Mouse (Mus musculus) embryonic facial prominence, embryonic 13.5 days (tissue): Measurements from ENCODE around the gene Gabrd. TPM values are rescaled to one million over a fixed set of nuclear protein-coding genes. Genes with fewer than 3 reads are reported as not detected.
"Not testable (repeated sequence)": the region's sequence is repeated elsewhere in the genome, so short reads cannot be mapped to it uniquely, and the experiment has no call there.

ENCODE experiments used
- ATAC-seq: fragments of 200-750 bp; cut with Nextera tagmentation; 2 replicates; pipeline ENCODE4 v1.8.0; 2017; ENCODE audit warnings: low read depth; ENCODE audit not compliant: insufficient number of reproducible peaks, insufficient read depth, low FRiP score, low TSS enrichment
- H3K27ac ChIP-seq: fragments of 300-500 bp; sonication (generic); 2 replicates; pipeline ENCODE4 v1.5.1; 2015; ENCODE audit warnings: moderate library complexity, mild to moderate bottlenecking, inconsistent platforms
- H3K27me3 ChIP-seq: fragments of 300-500 bp; sonication (generic); 2 replicates; pipeline ENCODE4 v1.6.1; 2015; ENCODE audit warnings: mild to moderate bottlenecking, inconsistent platforms
- H3K36me3 ChIP-seq: fragments of 300-500 bp; sonication (generic); 2 replicates; pipeline ENCODE4 v1.6.1; 2015; ENCODE audit warnings: mild to moderate bottlenecking, inconsistent platforms
- H3K4me1 ChIP-seq: fragments of 300-500 bp; sonication (generic); 2 replicates; pipeline ENCODE4 v1.6.1; 2015; ENCODE audit warnings: inconsistent platforms
- H3K4me2 ChIP-seq: fragments of 300-500 bp; sonication (generic); 2 replicates; pipeline ENCODE4 v1.6.1; 2015; ENCODE audit warnings: moderate library complexity, mild to moderate bottlenecking, inconsistent platforms
- H3K4me3 ChIP-seq: fragments of 300-500 bp; sonication (generic); 2 replicates; pipeline ENCODE4 v1.5.1; 2015; ENCODE audit warnings: mild to moderate bottlenecking, inconsistent platforms
- H3K9ac ChIP-seq: fragments of 300-500 bp; sonication (generic); 2 replicates; pipeline ENCODE4 v1.6.1; 2015; ENCODE audit warnings: mild to moderate bottlenecking, inconsistent platforms
- H3K9me3 ChIP-seq: fragments of 300-500 bp; sonication (generic); 2 replicates; pipeline ENCODE4 v1.6.1; 2016; ENCODE audit warnings: inconsistent platforms
- WGBS: fragments of 180-500 bp; shearing (Covaris S2); methylation state at CpG from one replicate; pipeline ENCODE4 v1.1.7; 2015; ENCODE audit warnings: mixed read lengths; 5-methylcytosine and 5-hydroxymethylcytosine counted together
- polyA plus RNA-seq: library from polyadenylated mRNA; unstranded; fragments of >200 nt; fragmentation: Nextera tagmentation; extraction: Ambion mirVana; gene quantifications from 2 replicates; pipeline ENCODE4 v1.2.1, GENCODE M21; 2015

Gabrd gene
- not detected in 2 replicates for polyA plus RNA-seq

DNA sequence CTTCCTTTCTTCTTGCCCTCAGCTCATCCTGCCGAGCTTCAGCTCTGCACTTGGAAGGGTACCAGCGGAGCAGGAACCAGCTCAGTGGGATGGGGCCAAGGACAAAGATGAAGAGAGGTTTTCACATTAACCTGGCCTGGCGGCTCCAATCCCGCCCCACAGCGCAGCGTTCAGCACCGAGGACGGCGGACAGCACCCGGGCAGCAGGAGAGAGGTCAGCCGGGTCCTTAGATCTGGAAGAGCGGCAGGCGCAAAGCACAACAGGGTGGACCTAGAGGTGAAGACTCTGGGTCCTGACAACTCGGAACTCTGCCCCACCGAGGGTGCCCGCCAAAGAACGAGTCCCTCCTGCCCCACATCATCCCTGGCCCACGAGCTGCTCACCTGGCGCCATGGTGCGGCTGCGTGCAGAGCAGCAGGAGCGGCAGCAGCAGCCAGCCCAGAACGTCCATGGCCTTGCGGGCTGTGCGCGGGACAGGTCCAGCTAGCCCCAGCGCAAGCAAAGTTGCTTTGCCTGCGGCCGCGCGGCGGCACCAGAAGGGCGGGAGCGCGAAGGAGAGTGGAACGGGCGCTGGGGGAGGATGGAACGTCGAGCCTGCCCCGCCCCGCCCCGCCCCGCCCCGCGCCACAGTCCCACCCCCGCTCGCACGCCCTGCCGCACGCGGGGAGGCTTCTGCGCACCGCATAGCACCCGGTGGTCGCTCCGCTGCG lies at the start of gene Gabrd:
Gene Gabrd, minus strand, starts transcription at position 602 of the 711 bp plus-strand sequence.
- Histone ChIP-seq H3K9ac (no peak within 1 kb of the TSS), H3K4me2 (peak within 1 kb of the TSS; percentile 91), H3K4me3 (peak within 1 kb of the TSS; percentile 43), H3K36me3 (no peaks in the 10 kb centered on the region), H3K4me1 (peaks cover 10% of the 10 kb centered on the region; the same call in 1 of the 2 replicates), H3K27ac (no peak within 1 kb of the TSS), H3K27me3 (peaks cover 50% of the 10 kb centered on the region), H3K9me3 (no peaks in the 10 kb centered on the region)
- no peak for ATAC-seq
- WGBS: 1% methylated on average over 56 of the region's 57 CpGs

DNA sequence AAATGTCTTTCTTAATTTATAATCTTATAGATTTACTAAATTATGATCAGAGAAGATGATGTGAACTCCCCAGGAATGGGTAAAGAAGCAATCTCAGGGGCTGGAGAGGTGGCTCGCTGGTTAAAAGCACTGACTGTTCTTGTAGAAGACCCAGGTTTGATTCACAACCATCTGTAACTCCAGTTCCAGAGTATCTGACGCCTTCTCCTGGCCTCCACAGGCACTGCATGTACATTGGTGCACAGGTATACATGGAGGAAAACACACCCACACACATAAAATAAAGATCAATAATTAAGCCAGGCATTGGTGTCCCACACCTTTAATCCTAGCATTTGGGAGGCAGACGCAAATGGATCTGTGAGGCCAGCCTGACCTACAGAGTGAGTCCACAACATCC lies 44.9 kb upstream of the Gabrd start:
- no peak overlapping the region for H3K4me2 ChIP-seq
- H3K9ac ChIP-seq: no peak overlapping the region
- peaks cover 6% of the 10 kb centered on the region; the same call in 1 of the 2 replicates for H3K4me1 ChIP-seq
- WGBS: 71% methylated on average over 3 of the region's 3 CpGs
- no peaks in the 10 kb centered on the region for H3K9me3 ChIP-seq
- no peak overlapping the region for H3K27ac ChIP-seq
- no peaks in the 10 kb centered on the region for H3K36me3 ChIP-seq
- H3K4me3 ChIP-seq: no peak overlapping the region
- ATAC-seq: no peak
- 0 out of 2 replicates have a peak, but pooled peaks cover 4% of the 10 kb centered on the region for H3K27me3 ChIP-seq

DNA sequence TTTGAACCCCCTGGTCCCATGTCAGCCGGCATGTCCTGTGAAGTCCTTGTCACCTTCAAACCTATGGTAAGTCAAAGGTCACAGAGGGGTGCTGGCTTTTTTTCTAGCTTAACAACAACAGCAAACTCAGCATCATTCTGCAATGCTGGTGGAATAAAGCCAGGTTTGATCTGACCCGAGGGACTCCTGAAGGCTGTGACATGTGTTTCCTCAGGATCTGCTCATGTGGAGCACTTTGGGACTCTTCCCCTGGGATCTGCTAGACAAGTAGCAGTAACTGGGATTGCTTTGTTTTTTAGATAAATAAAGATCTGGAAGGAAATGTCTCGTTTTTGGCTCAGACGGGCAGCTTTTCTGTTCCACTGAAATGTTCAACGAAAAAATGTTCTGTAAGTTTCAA lies 36.1 kb upstream of the Gabrd start:
- no peaks in the 10 kb centered on the region for H3K36me3 ChIP-seq
- H3K27ac ChIP-seq: no peak overlapping the region
- no peaks in the 10 kb centered on the region for H3K27me3 ChIP-seq
- H3K9ac ChIP-seq: no peak overlapping the region
- no peak for ATAC-seq
- 85% methylated on average over 5 of the region's 5 CpGs for WGBS
- no peak overlapping the region for H3K4me3 ChIP-seq
- H3K4me2 ChIP-seq: no peak overlapping the region
- no peaks in the 10 kb centered on the region for H3K4me1 ChIP-seq
- H3K9me3 ChIP-seq: 0 out of 2 replicates have a peak, but pooled peaks cover 3% of the 10 kb centered on the region

DNA sequence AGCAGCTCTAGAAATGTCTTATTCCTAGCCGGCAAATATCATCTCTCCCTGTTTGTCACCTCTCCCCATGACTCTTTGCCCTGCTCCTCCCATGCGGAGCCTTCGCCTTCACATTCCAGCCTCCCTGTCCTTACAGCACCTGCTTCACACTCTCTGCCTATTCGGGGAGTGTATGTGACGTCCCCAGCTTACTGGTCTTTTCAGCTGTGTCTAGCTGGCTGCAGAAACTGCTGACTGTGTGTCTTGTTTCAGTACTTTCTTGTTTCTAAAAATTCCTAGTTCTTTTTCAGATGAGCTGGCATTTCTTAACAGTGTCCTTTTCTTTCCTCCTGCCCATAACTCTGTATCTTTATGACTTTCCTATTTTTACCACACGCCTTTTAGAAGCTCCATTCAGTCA lies 34.4 kb upstream of the Gabrd start:
- no peak for ATAC-seq
- Histone ChIP-seq H3K4me3 (no peak overlapping the region), H3K9me3 (0 out of 2 replicates have a peak, but pooled peaks cover 3% of the 10 kb centered on the region), H3K4me2 (no peak overlapping the region), H3K4me1 (no peaks in the 10 kb centered on the region), H3K9ac (no peak overlapping the region), H3K36me3 (no peaks in the 10 kb centered on the region), H3K27me3 (no peaks in the 10 kb centered on the region), H3K27ac (no peak overlapping the region)
- 88% methylated on average over 6 of the region's 6 CpGs for WGBS

DNA sequence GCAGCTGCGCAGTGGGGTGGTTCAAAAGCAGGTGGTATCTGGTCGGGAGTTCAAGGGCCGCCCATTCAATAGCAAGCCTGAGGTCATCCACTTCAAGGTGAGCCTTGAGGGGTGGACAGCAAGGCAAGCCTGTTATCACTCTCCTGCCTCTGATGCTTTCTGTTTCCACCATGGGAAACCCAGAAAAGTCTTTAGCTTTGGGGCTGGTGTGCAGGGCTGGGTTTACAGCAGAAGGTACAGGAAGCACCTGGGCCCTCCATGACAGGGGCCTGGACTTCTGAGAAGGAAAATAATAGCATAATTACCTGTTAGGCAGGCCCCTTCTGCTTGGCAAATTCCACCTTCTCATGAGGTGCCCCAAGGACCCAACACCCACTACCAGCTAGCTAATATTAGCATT lies 31.3 kb upstream of the Gabrd start:
- no peaks in the 10 kb centered on the region for H3K27me3 ChIP-seq
- H3K4me3 ChIP-seq: no peak overlapping the region
- ATAC-seq: no peak
- no peak overlapping the region for H3K9ac ChIP-seq
- 88% methylated on average over 3 of the region's 3 CpGs for whole genome bisulfite sequencing
- H3K36me3 ChIP-seq: no peaks in the 10 kb centered on the region
- H3K4me1 ChIP-seq: no peaks in the 10 kb centered on the region
- H3K4me2 ChIP-seq: no peak overlapping the region
- no peak overlapping the region for H3K27ac ChIP-seq
- 0 out of 2 replicates have a peak, but pooled peaks cover 3% of the 10 kb centered on the region for H3K9me3 ChIP-seq

DNA sequence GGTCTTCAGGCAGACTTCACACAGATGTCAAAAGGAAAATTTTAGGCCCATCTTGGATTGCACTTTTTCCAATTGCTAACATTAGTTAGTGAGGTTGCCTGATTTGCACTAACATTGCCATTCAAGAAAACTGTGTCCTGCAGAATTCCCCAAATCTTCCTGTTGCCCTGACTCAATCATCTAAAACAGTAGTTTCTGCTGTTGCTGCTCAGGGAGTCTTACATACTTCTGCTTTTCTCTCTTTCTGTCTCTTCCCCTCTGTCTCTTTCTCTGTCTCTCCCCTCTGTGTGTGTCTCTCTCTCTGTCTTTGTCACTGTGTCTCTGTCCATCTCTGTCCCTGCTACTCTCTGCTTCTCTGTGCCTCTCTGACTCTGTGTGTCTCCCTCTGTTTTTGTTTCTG lies 30.5 kb upstream of the Gabrd start:
- H3K27me3 ChIP-seq: no peaks in the 10 kb centered on the region
- no peak overlapping the region for H3K27ac ChIP-seq
- H3K4me1 ChIP-seq: no peaks in the 10 kb centered on the region
- H3K36me3 ChIP-seq: no peaks in the 10 kb centered on the region
- H3K9me3 ChIP-seq: 0 out of 2 replicates have a peak, but pooled peaks cover 3% of the 10 kb centered on the region
- no peak overlapping the region for H3K4me3 ChIP-seq
- no peak overlapping the region for H3K4me2 ChIP-seq
- H3K9ac ChIP-seq: no peak overlapping the region
- ATAC-seq: no peak

DNA sequence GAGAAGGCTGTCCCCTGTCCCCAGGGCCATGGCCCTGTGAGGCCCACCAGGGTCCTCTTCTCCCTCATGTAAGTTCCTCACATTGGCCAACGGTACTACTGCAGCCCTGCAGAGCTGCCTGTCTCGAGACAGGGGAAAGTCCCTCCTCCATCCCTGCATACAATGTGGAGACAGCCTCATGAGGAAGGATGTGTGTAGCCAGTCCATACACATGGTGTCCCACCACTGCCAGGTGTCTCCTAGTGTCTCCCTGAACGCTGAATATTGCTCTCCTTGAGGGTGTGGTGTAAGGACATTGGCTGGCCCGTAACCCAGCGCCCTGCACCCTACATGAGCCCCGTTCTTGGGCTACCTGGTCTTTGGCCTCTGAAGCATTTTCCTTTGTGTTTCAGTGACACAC lies 28.4 kb upstream of the Gabrd start:
- H3K4me2 ChIP-seq: no peak overlapping the region
- H3K4me1 ChIP-seq: no peaks in the 10 kb centered on the region
- no peak overlapping the region for H3K27ac ChIP-seq
- H3K27me3 ChIP-seq: no peaks in the 10 kb centered on the region
- no peak overlapping the region for H3K9ac ChIP-seq
- 79% methylated on average over 6 of the region's 6 CpGs for WGBS
- H3K9me3 ChIP-seq: 0 out of 2 replicates have a peak, but pooled peaks cover 3% of the 10 kb centered on the region
- no peak for ATAC-seq
- peaks cover under 1% of the 10 kb centered on the region; the same call in 1 of the 2 replicates for H3K36me3 ChIP-seq
- no peak overlapping the region for H3K4me3 ChIP-seq

DNA sequence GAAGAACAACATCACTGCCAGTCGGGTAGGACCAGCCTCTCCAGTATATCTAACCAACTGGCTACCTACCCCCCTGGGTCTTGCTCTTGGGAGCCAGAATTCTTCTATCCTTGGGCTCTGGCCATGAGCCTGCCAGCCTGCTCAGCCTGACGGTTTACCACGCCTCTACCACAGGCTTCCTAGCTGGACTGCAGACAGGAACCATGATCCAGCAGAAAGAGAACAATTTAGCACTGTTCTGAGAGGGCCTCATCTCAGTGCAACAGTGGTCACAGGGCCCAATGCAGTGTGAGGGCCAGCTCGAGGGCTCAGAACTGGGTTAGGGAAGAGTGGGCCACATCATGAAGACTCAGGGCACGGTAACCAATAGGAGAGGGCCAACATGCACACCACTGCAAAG lies 26.1 kb upstream of the Gabrd start:
- H3K27ac ChIP-seq: no peak overlapping the region
- no peak for ATAC-seq
- WGBS: 81% methylated on average over 5 of the region's 5 CpGs
- no peaks in the 10 kb centered on the region for H3K4me1 ChIP-seq
- no peak overlapping the region for H3K4me3 ChIP-seq
- no peak overlapping the region for H3K9ac ChIP-seq
- H3K9me3 ChIP-seq: no peaks in the 10 kb centered on the region
- H3K36me3 ChIP-seq: peaks cover 4% of the 10 kb centered on the region; the same call in 1 of the 2 replicates
- no peaks in the 10 kb centered on the region for H3K27me3 ChIP-seq
- no peak overlapping the region for H3K4me2 ChIP-seq

DNA sequence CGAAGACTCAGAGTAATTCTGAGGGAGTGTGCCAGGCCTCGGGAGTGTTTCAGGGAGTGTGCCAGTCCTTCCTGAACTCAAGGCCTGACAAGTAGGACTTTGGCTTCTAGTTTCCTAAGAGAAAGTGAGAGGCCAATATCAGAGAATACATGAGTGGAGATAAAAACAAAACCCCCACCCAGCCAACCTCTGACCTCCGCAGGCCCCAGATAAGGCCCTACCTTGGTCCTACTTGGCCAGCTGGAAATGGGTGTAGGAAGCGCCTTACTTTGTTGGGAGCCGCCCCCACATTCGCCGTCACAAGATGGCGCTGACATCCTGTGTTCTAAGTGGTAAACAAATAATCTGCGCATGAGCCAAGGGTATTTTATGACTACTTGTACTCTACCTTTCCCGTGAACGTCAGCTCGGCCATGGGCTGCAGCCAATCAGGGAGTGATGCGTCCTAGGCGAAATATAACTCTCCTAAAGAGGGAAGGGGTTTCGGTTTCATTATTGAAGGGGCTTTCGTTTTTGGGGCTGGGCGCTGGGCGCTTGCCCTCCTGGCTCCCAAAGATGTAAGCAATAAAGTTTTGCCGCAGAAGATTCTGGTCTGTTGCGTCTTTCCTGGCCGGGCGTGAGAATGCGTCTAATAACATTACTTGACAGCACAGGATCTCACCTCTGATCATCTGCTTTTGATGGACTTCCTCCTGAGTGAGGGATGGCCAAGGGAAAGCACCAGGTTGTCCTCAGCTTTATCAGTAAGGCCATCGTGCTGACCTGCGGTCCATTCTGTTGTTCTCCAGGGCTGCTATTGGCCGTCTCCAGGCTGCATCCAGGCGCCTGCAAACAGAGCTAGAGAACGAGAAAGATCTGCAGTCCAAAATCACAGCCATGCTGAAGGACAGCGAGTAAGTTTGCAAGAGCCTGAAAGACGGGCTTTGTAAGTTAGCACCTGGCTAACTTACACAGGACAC lies 23.8 kb upstream of the Gabrd start:
- H3K4me2 ChIP-seq, H3K9ac ChIP-seq, H3K9me3 ChIP-seq, H3K4me3 ChIP-seq, H3K36me3 ChIP-seq, H3K4me1 ChIP-seq, H3K27me3 ChIP-seq, ATAC-seq, H3K27ac ChIP-seq: not testable (repeated sequence)
- 86% methylated on average over 22 of the region's 30 CpGs for WGBS

DNA sequence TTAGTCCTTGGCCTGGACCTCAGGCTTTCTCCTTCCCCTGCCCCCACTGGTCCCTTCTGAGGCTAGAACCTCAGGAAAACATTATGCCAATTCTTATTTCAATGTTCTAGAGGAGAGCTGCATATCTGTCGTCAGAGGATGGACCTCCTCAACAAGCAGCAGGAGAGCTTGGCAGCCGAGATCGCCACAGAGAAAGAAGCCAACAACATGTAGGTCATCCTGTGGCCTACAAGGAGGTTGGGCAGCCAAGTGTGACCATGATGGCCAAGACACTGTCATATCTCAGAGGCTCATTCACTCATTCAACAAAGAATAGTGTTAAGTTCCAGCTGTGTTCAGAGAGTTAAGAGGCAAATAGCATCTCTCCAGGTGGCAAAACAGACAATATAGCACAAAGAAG lies 22.2 kb upstream of the Gabrd start:
- H3K27me3 ChIP-seq: no peaks in the 10 kb centered on the region
- no peaks in the 10 kb centered on the region for H3K9me3 ChIP-seq
- H3K9ac ChIP-seq: no peak overlapping the region
- H3K27ac ChIP-seq: no peak overlapping the region
- no peak for ATAC-seq
- no peak overlapping the region for H3K4me2 ChIP-seq
- no peaks in the 10 kb centered on the region for H3K4me1 ChIP-seq
- H3K4me3 ChIP-seq: no peak overlapping the region
- H3K36me3 ChIP-seq: peaks cover 4% of the 10 kb centered on the region; the same call in 1 of the 2 replicates
- 90% methylated on average over 3 of the region's 3 CpGs for WGBS

DNA sequence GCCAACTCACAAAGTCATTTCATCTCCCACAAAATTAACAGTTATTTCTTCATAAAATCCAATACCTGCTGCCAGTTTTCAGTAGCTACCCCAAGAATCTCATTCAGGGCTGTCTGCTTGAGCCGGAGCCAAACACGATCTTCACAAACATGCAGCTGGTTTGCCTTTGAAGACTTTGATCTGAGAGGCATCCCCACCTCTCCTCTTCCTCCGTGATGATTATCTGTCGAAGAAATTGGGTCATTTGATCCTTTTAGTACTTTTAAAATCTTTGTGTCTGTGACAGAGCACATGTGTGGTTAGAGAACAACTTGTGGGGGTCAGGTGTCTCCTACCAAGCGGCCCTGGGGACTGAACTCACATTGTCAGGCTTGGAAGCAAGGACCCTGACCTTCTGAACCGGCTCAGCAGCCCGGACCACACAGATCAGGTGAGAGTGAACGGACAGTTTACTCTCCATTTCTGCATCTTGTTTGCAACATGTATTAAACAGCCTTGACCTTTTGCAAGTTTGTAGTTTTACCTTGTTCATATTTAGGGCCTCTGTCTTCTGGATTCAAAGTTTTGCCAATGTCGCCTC lies 16.8 kb upstream of the Gabrd start:
- no peak for ATAC-seq
- WGBS: 68% methylated on average over 9 of the region's 9 CpGs
- no peak overlapping the region for H3K4me3 ChIP-seq
- H3K27me3 ChIP-seq: no peaks in the 10 kb centered on the region
- 0 out of 2 replicates have a peak, but pooled peaks cover under 1% of the 10 kb centered on the region for H3K4me1 ChIP-seq
- no peak overlapping the region for H3K4me2 ChIP-seq
- H3K36me3 ChIP-seq: no peaks in the 10 kb centered on the region
- no peaks in the 10 kb centered on the region for H3K9me3 ChIP-seq
- no peak overlapping the region for H3K27ac ChIP-seq
- no peak overlapping the region for H3K9ac ChIP-seq
